Mouse (Mus musculus) left cerebral cortex, postnatal 25 days (tissue): ENCODE results near the gene Gm17268. TPM values are rescaled to one million over a fixed set of nuclear protein-coding genes. Genes with fewer than 3 reads are reported as not detected.

Source experiments
- DNase-seq, 2 experiments: peaks; one replicate each; pipeline ENCODE4 v3.0.0; 2022; ENCODE audit warnings: low spot score in 2 of 2, mixed read lengths in 1 of 2
- intact Hi-C: fragments of 180-260 bp; cut with DNase I; formaldehyde crosslinking; loops from one replicate; pipeline ENCODE4 v1.15.1; 2025
- total RNA-seq, 2 experiments: library from RNA; stranded (reverse); gene quantifications; 2 replicates each; pipeline ENCODE4 v1.2.3; 2021

Gene Gm17268
- total RNA-seq, 2 experiments from 2014 or later, result not detected

- intact Hi-C loops, result loop anchor here (5.0 kb wide), 2 partner anchors 40 to 895 kb away; partner anchors contain the start of genes Ccl2, Fndc8, Gm17268 and Rad51d
- DNase-seq, result no peak
Observed at GRCm38 (mm10) chr11:81997085-81997484, 41.3 kb downstream of the Gm17268 start.

- intact Hi-C loops, result loop anchor here (1.0 to 5.0 kb wide), 3 partner anchors 41 to 896 kb away; partner anchors contain the start of genes Ccl2, Fndc8, Gm17268 and Rad51d
- peak; percentile 81 to 88 for DNase-seq
Observed at GRCm38 (mm10) chr11:81996172-81996841, 42.1 kb downstream of the Gm17268 start.

- DNase-seq, result peak; percentile 60 to 79
- intact Hi-C loops, result no loop called here
Observed at GRCm38 (mm10) chr11:81983146-81983545, 55.2 kb downstream of the Gm17268 start.

- DNase-seq, result no peak
- intact Hi-C loops, result no loop called here
Observed at GRCm38 (mm10) chr11:81982191-81982590, 56.2 kb downstream of the Gm17268 start.

Other genes starting within 250 kb of the Gm17268 start
- gene 5530401A14Rik, start 177.9 kb downstream of the Gm17268 start, total RNA-seq, result under 1 TPM; 0.09 TPM
- gene Asic2, start 70.1 kb downstream of the Gm17268 start, total RNA-seq, result 10 to 100 TPM; 78.0 to 80.2 TPM
- gene Ccl2, start 3.0 kb downstream of the Gm17268 start, total RNA-seq, result not detected
- not detected for gene Ccl7, start 7.2 kb upstream of the Gm17268 start, total RNA-seq
- gene Ccl11, start 19.3 kb upstream of the Gm17268 start, total RNA-seq, result under 1 TPM; 0.34 to 0.62 TPM
- gene Ccl12, start 63.3 kb upstream of the Gm17268 start, total RNA-seq, result not detected
- gene Ccl8, start 76.6 kb upstream of the Gm17268 start, total RNA-seq, result not detected